Comparison of ENCODE assay signal across 16 mouse cellular contexts in genomic region chrX:71527461-71527860, GRCm38 (mm10). TPM values are rescaled to one million over a fixed set of nuclear protein-coding genes. Genes with fewer than 3 reads are reported as not detected.
A peak's percentile ranks its signal among the peaks of the same experiment; 100 is the strongest.
DNase-seq lines count a peak whose midpoint lies in the region; ATAC-seq lines count a peak whose summit lies in the region.
"Had no signal": no experiment of that assay in that cellular context is flagged by ENCODE, and none has a peak within 500 bp of the region (broad histone marks: within the 10 kb centered on the region; RNA-seq: fewer than 3 reads in every experiment).

No protein-coding gene starts in this region.

- no peaks in the 10 kb centered on the region for H3K9me3 ChIP-seq in neural tube, embryonic 13.5 days
- H3K9me3 ChIP-seq in neural tube, embryonic 15.5 days (replicated peaks), result no peaks in the 10 kb centered on the region
- H3K9me3 ChIP-seq in limb, embryonic 10.5 days (replicated peaks), result no peaks in the 10 kb centered on the region
- H3K9me3 ChIP-seq: embryonic facial prominence, embryonic 15.5 days; forebrain, embryonic 10.5 days; heart, embryonic 10.5 days; hindbrain, embryonic 13.5 days had no signal

- 91% methylated on average over 1 of the region's 1 CpGs for WGBS in neural tube, embryonic 13.5 days
- WGBS in neural tube, embryonic 15.5 days, result 75% methylated on average over 1 of the region's 1 CpGs
- 92% methylated on average over 1 of the region's 1 CpGs for WGBS in limb, embryonic 10.5 days

- H3K36me3 ChIP-seq in neural tube, embryonic 13.5 days, result no peaks in the 10 kb centered on the region
- H3K36me3 ChIP-seq in neural tube, embryonic 15.5 days, result no peaks in the 10 kb centered on the region
- H3K36me3 ChIP-seq in limb, embryonic 10.5 days, result no peaks in the 10 kb centered on the region
- H3K36me3 ChIP-seq: embryonic facial prominence, embryonic 15.5 days; forebrain, embryonic 10.5 days; heart, embryonic 10.5 days; hindbrain, embryonic 13.5 days had no signal

- ATAC-seq in neural tube, embryonic 13.5 days (ENCODE audit: low read depth), result no peak
- ATAC-seq in neural tube, embryonic 15.5 days (ENCODE audit: low FRiP score), result no peak

- H3K27ac ChIP-seq in neural tube, embryonic 13.5 days (replicated peaks), result peak overlapping the region; percentile 46; the same call in 1 of the 2 replicates
- no peak overlapping the region for H3K27ac ChIP-seq in neural tube, embryonic 15.5 days (replicated peaks)
- peak overlapping the region; percentile 14; the same call in 1 of the 2 replicates for H3K27ac ChIP-seq in limb, embryonic 10.5 days
- H3K27ac ChIP-seq: embryonic facial prominence, embryonic 15.5 days; forebrain, embryonic 10.5 days; heart, embryonic 10.5 days; hindbrain, postnatal 0 days had no signal

- H3K27me3 ChIP-seq in neural tube, embryonic 13.5 days, result no peaks in the 10 kb centered on the region
- no peaks in the 10 kb centered on the region for H3K27me3 ChIP-seq in neural tube, embryonic 15.5 days (replicated peaks)
- peaks cover 27% of the 10 kb centered on the region for H3K27me3 ChIP-seq in limb, embryonic 10.5 days (ENCODE audit: low read depth, poor library complexity, severe bottlenecking)
- H3K27me3 ChIP-seq: embryonic facial prominence, embryonic 15.5 days; hindbrain, embryonic 13.5 days had no signal

- peak; percentile 77 for DNase-seq in adrenal gland, adult 2 months
- DNase-seq in adrenal gland, postnatal 10 days, result peak; percentile 50
- DNase-seq in limb, embryonic 10.5 days (ENCODE audit: low spot score), result no peak
- no peak for DNase-seq in right cerebral cortex, postnatal 14 days
- DNase-seq: cerebellum, adult 18-20 months; embryo, embryonic 11 days; gastrocnemius, postnatal 36 days; heart, postnatal 14 days had no signal

- H3K4me1 ChIP-seq in neural tube, embryonic 13.5 days (replicated peaks), result peaks cover 13% of the 10 kb centered on the region; the same call in 1 of the 2 replicates
- H3K4me1 ChIP-seq in neural tube, embryonic 15.5 days, result peaks cover 3% of the 10 kb centered on the region; the same call in 1 of the 2 replicates
- H3K4me1 ChIP-seq in limb, embryonic 10.5 days, result peaks cover 8% of the 10 kb centered on the region; the same call in 1 of the 2 replicates
- H3K4me1 ChIP-seq: embryonic facial prominence, embryonic 15.5 days; heart, embryonic 10.5 days had no signal

- no peak overlapping the region for H3K9ac ChIP-seq in neural tube, embryonic 13.5 days
- no peak overlapping the region for H3K9ac ChIP-seq in neural tube, embryonic 15.5 days (replicated peaks)
- H3K9ac ChIP-seq: embryonic facial prominence, embryonic 15.5 days; hindbrain, embryonic 13.5 days had no signal

- H3K4me3 ChIP-seq in neural tube, embryonic 13.5 days, result no peak overlapping the region
- no peak overlapping the region for H3K4me3 ChIP-seq in neural tube, embryonic 15.5 days (replicated peaks)
- H3K4me3 ChIP-seq in limb, embryonic 10.5 days, result no peak overlapping the region
- H3K4me3 ChIP-seq: embryonic facial prominence, embryonic 15.5 days; erythroblast, embryonic 14.5 days; forebrain, embryonic 10.5 days; heart, embryonic 10.5 days; hindbrain, embryonic 13.5 days had no signal

- no peak overlapping the region for H3K4me2 ChIP-seq in neural tube, embryonic 13.5 days
- no peak overlapping the region for H3K4me2 ChIP-seq in neural tube, embryonic 15.5 days
- H3K4me2 ChIP-seq: embryonic facial prominence, embryonic 15.5 days; hindbrain, embryonic 13.5 days had no signal

RNA-seq across cellular contexts. Expression of gene Hmgb3, which starts 28.3 kb away (rescaled TPM):
- polyA plus RNA-seq in neural tube, embryonic 13.5 days (2015; fragmentation: Nextera tagmentation; extraction: Ambion mirVana), result 546 and 587 TPM in 2 replicates
- polyA plus RNA-seq in neural tube, embryonic 15.5 days (2015; fragmentation: Nextera tagmentation; extraction: Ambion mirVana), result 419 and 441 TPM in 2 replicates
- 100 to 1,000 TPM; 187 to 204 TPM for total RNA-seq in adrenal gland, adult 2 months (2021)
- 94.7 and 142 TPM in 2 replicates for polyA plus RNA-seq in adrenal gland, adult 2 months (2012; rRNA removed)
- 100 to 1,000 TPM; 121 to 151 TPM for total RNA-seq in adrenal gland, postnatal 10 days (2021)
- polyA plus RNA-seq in limb, embryonic 10.5 days (2016; fragmentation: Nextera tagmentation; extraction: Ambion mirVana), result 681 and 775 TPM in 2 replicates

RNA-seq across cellular contexts. Expression of gene Cd99l2, which starts 34.8 kb away (rescaled TPM):
- polyA plus RNA-seq in neural tube, embryonic 13.5 days (2015; fragmentation: Nextera tagmentation; extraction: Ambion mirVana), result 67.6 and 76.2 TPM in 2 replicates
- polyA plus RNA-seq in neural tube, embryonic 15.5 days (2015; fragmentation: Nextera tagmentation; extraction: Ambion mirVana), result 91.7 and 98.4 TPM in 2 replicates
- 100 to 1,000 TPM in 1 of 2 experiments, 10 to 100 TPM in 1; 78.0 to 110 TPM for total RNA-seq in adrenal gland, adult 2 months (2021)
- 18.7 and 21.4 TPM in 2 replicates for polyA plus RNA-seq in adrenal gland, adult 2 months (2012; rRNA removed)
- total RNA-seq in adrenal gland, postnatal 10 days (2021), result 10 to 100 TPM; 54.1 to 55.6 TPM
- 19.0 and 23.0 TPM in 2 replicates for polyA plus RNA-seq in limb, embryonic 10.5 days (2016; fragmentation: Nextera tagmentation; extraction: Ambion mirVana)

Comparison
In these comparisons a context has a peak if more than half of its experiments do, and no peak if none do; other contexts are left out.
1. DNase-seq: peak in adrenal gland, adult 2 months (single experiment) and adrenal gland, postnatal 10 days (single experiment); none in limb, embryonic 10.5 days (single experiment) and right cerebral cortex, postnatal 14 days (single experiment).